Mouse (Mus musculus) spleen, adult 12 weeks (tissue): ENCODE data around the gene Gm10271.

Experiments
- DNase-seq: peaks from one replicate; pipeline ENCODE4 v3.0.0; 2022; ENCODE audit warnings: low spot score

Gm10271 gene

GRCm38 (mm10) chr10:116932418-116932817 lies 40.0 kb downstream of the Gm10271 start:
- DNase-seq = no peak

GRCm38 (mm10) chr10:116931497-116932179 lies 40.8 kb downstream of the Gm10271 start:
- no peak for DNase-seq

- no peak for DNase-seq
Observed at GRCm38 (mm10) chr10:116930936-116931335, 41.5 kb downstream of the Gm10271 start.

GRCm38 (mm10) chr10:116930506-116930905 lies 41.9 kb downstream of the Gm10271 start:
- DNase-seq = peak; percentile 34

GRCm38 (mm10) chr10:116928826-116929225 lies 43.6 kb downstream of the Gm10271 start:
- no peak for DNase-seq

GRCm38 (mm10) chr10:116926428-116927113 lies 45.8 kb downstream of the Gm10271 start:
- DNase-seq = no peak

- DNase-seq = no peak
Observed at GRCm38 (mm10) chr10:116923651-116924495, 48.5 kb downstream of the Gm10271 start.

- no peak for DNase-seq
Observed at GRCm38 (mm10) chr10:116922161-116922560, 50.2 kb downstream of the Gm10271 start.

GRCm38 (mm10) chr10:116921416-116921815 lies 51.0 kb downstream of the Gm10271 start:
- no peak for DNase-seq

- no peak for DNase-seq
Observed at GRCm38 (mm10) chr10:116920641-116921040, 51.8 kb downstream of the Gm10271 start.

- no peak for DNase-seq
Observed at GRCm38 (mm10) chr10:116919368-116920317, 52.8 kb downstream of the Gm10271 start.

- DNase-seq = no peak
Observed at GRCm38 (mm10) chr10:116916581-116916980, 55.8 kb downstream of the Gm10271 start.

GRCm38 (mm10) chr10:116915286-116915685 lies 57.1 kb downstream of the Gm10271 start:
- no peak for DNase-seq

GRCm38 (mm10) chr10:116914586-116914985 lies 57.8 kb downstream of the Gm10271 start:
- DNase-seq = no peak

- DNase-seq = no peak
Observed at GRCm38 (mm10) chr10:116913647-116914273, 58.6 kb downstream of the Gm10271 start.

GRCm38 (mm10) chr10:116912850-116913249 lies 59.6 kb downstream of the Gm10271 start:
- no peak for DNase-seq

- DNase-seq = no peak
Observed at GRCm38 (mm10) chr10:116908901-116909642, 63.3 kb downstream of the Gm10271 start.
